Mouse (Mus musculus): ENCODE data around the gene Cit. TPM values are rescaled to one million over a fixed set of nuclear protein-coding genes. Genes with fewer than 3 reads are reported as not detected.

Gene Cit
- polyA plus RNA-seq, 1 experiment: 14.1 TPM

DNA sequence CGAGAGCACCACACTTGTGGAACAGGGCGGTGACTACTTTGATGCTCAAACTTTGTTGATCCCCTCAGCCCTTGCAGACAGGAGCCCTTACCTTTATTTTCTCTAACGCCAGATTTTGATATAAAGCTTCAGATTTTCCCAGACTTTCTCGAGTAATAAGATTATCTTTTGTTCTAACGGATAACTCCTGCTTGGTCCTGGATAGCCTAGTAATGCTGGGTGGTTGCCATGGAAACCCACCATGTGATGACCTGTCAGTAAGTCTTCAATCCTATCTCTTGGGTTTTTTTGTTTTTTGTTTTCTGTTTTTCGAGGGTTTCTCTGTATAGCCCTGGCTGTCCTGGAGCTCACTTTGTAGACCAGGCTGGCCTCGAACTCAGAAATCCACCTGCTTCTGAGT lies 197.2 kb downstream of the Cit start:
- Histone ChIP-seq H3K36me3 (ENCODE audit: control insufficient read depth, insufficient read depth, low read length) (no peaks in the 10 kb centered on the region), H3K27ac (ENCODE audit: control insufficient read depth, insufficient read depth, low read length) (no peak overlapping the region), H3K4me3 (ENCODE audit: control insufficient read depth, insufficient read depth, low read length) (no peak overlapping the region), H3K4me1 (replicated peaks; ENCODE audit: control insufficient read depth, insufficient read depth, low read length) (0 out of 2 replicates have a peak, but pooled peaks cover 4% of the 10 kb centered on the region), H3K27me3 (ENCODE audit: control insufficient read depth, insufficient read depth, low read length) (no peaks in the 10 kb centered on the region)
- TF ChIP-seq CTCF (IDR thresholded peaks at IDR 0.05; ENCODE audit: borderline replicate concordance, control insufficient read depth, extremely low read depth, insufficient read depth, low read length, poor library complexity): no peak
- TF ChIP-seq POLR2A (IDR thresholded peaks at IDR 0.05; ENCODE audit: control insufficient read depth, extremely low read depth, insufficient read depth, low read length, poor library complexity): no peak
- 91% methylated on average over 7 of the region's 7 CpGs for WGBS
- DNase-seq: no peak

GRCm38 (mm10) chr5:116045581-116045980 lies 200.5 kb downstream of the Cit start:
- no peak overlapping the region for H3K27ac ChIP-seq (ENCODE audit: control insufficient read depth, insufficient read depth, low read length)
- H3K36me3 ChIP-seq (ENCODE audit: control insufficient read depth, insufficient read depth, low read length): no peaks in the 10 kb centered on the region
- DNase-seq: no peak
- H3K4me3 ChIP-seq (ENCODE audit: control insufficient read depth, insufficient read depth, low read length): no peak overlapping the region
- WGBS: 90% methylated on average over 8 of the region's 8 CpGs
- H3K27me3 ChIP-seq (ENCODE audit: control insufficient read depth, insufficient read depth, low read length): no peaks in the 10 kb centered on the region
- TF ChIP-seq POLR2A (IDR thresholded peaks at IDR 0.05; ENCODE audit: control insufficient read depth, extremely low read depth, insufficient read depth, low read length, poor library complexity): no peak
- TF ChIP-seq CTCF (IDR thresholded peaks at IDR 0.05; ENCODE audit: borderline replicate concordance, control insufficient read depth, extremely low read depth, insufficient read depth, low read length, poor library complexity): no peak
- H3K4me1 ChIP-seq (replicated peaks; ENCODE audit: control insufficient read depth, insufficient read depth, low read length): no peaks in the 10 kb centered on the region

DNA sequence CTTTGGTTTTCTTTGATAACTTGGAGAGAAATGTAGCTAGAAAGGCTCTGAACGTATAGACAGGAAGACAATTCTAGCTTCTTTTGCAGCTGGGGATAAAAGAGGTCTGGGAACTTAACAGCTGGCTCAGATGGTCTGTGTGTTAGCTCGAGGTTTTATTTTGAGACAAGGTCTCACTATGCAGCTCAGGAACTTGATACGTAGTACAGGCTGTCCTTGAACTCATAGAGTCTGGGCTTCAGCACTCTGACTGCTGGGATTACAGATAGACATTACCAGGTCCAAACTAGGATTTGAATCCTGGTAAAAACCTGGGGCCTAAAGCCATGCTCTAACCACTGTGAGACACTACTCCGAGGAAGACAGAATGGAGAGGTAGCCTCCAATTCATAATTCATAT lies 201.2 kb downstream of the Cit start:
- H3K27me3 ChIP-seq (ENCODE audit: control insufficient read depth, insufficient read depth, low read length): no peaks in the 10 kb centered on the region
- WGBS: 59% methylated on average over 4 of the region's 4 CpGs
- DNase-seq: no peak
- H3K36me3 ChIP-seq (ENCODE audit: control insufficient read depth, insufficient read depth, low read length): no peaks in the 10 kb centered on the region
- H3K27ac ChIP-seq (ENCODE audit: control insufficient read depth, insufficient read depth, low read length): no peak overlapping the region
- H3K4me1 ChIP-seq (replicated peaks; ENCODE audit: control insufficient read depth, insufficient read depth, low read length): no peaks in the 10 kb centered on the region
- H3K4me3 ChIP-seq (ENCODE audit: control insufficient read depth, insufficient read depth, low read length): no peak overlapping the region
- no peak for TF ChIP-seq CTCF (IDR thresholded peaks at IDR 0.05; ENCODE audit: borderline replicate concordance, control insufficient read depth, extremely low read depth, insufficient read depth, low read length, poor library complexity)
- no peak for TF ChIP-seq POLR2A (IDR thresholded peaks at IDR 0.05; ENCODE audit: control insufficient read depth, extremely low read depth, insufficient read depth, low read length, poor library complexity)

DNA sequence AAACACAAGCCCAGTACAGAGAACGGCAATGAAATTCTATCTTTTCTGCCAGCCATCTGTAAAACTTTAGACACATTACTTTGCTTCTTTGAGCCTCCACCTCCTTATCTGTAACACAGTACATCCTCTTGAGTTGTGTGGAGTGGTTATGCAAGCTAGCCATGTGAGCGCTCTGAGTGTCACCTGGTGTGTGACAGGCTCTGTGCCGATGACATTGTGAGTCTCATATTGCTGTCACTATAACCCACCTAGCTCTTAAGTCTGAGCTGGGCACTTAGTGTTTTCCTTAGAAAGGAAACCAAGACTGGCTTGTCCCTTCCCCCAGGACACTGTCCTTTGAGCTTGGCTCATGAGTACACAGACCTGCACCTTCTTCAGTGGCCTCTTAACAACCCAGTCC lies 203.2 kb downstream of the Cit start:
- 97% methylated on average over 3 of the region's 3 CpGs for WGBS
- H3K27me3 ChIP-seq (ENCODE audit: control insufficient read depth, insufficient read depth, low read length): no peaks in the 10 kb centered on the region
- no peak overlapping the region for H3K27ac ChIP-seq (ENCODE audit: control insufficient read depth, insufficient read depth, low read length)
- TF ChIP-seq CTCF (IDR thresholded peaks at IDR 0.05; ENCODE audit: borderline replicate concordance, control insufficient read depth, extremely low read depth, insufficient read depth, low read length, poor library complexity) (no peak), POLR2A (IDR thresholded peaks at IDR 0.05; ENCODE audit: control insufficient read depth, extremely low read depth, insufficient read depth, low read length, poor library complexity) (no peak)
- H3K4me3 ChIP-seq (ENCODE audit: control insufficient read depth, insufficient read depth, low read length): no peak overlapping the region
- no peaks in the 10 kb centered on the region for H3K4me1 ChIP-seq (replicated peaks; ENCODE audit: control insufficient read depth, insufficient read depth, low read length)
- no peaks in the 10 kb centered on the region for H3K36me3 ChIP-seq (ENCODE audit: control insufficient read depth, insufficient read depth, low read length)
- no peak for DNase-seq

DNA sequence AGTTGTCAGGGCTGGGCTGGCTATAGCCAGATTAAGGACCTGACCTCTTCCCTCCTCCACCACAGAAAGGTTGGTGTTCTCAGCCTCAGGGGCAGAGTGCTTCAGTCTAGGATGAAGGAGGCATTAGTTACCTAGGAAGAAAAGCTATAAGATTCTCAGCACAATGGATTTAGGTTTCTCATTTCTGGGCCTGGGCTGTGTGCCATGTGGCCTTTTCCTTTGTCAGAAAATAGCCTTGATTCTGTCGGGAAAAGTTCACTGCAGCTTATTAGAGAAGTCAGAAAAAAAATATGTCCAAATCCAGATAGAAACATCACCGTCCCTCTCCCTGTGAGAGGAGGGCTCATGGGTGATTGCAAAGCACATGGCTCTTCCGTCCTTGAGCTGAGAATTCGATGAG lies 204.7 kb downstream of the Cit start:
- Histone ChIP-seq H3K27ac (ENCODE audit: control insufficient read depth, insufficient read depth, low read length) (no peak overlapping the region), H3K27me3 (ENCODE audit: control insufficient read depth, insufficient read depth, low read length) (no peaks in the 10 kb centered on the region), H3K36me3 (ENCODE audit: control insufficient read depth, insufficient read depth, low read length) (no peaks in the 10 kb centered on the region), H3K4me1 (replicated peaks; ENCODE audit: control insufficient read depth, insufficient read depth, low read length) (no peaks in the 10 kb centered on the region), H3K4me3 (ENCODE audit: control insufficient read depth, insufficient read depth, low read length) (no peak overlapping the region)
- DNase-seq: no peak
- WGBS: 80% methylated on average over 4 of the region's 4 CpGs
- TF ChIP-seq CTCF (IDR thresholded peaks at IDR 0.05; ENCODE audit: borderline replicate concordance, control insufficient read depth, extremely low read depth, insufficient read depth, low read length, poor library complexity) (no peak), POLR2A (IDR thresholded peaks at IDR 0.05; ENCODE audit: control insufficient read depth, extremely low read depth, insufficient read depth, low read length, poor library complexity) (no peak)

DNA sequence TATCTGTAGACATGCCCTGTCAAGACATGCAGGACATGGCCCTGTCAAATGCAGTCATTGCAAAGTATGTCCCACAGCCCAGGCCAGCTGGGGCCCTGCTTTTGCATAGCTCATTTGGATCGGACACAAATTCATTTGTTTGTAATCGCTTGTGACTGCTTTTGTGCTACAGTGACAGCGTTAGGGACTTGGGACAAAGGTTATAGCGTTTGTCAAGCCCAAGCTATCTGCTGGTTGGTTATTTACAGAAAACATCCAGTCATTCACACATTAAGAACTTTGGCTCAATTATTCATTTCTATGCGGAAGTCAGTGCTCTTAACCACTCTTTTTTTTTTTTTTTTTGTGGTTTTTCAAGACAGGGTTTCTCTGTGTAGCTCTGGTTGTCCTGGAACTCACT lies 207.1 kb downstream of the Cit start:
- no peak for DNase-seq
- Histone ChIP-seq H3K27ac (ENCODE audit: control insufficient read depth, insufficient read depth, low read length) (no peak overlapping the region), H3K4me3 (ENCODE audit: control insufficient read depth, insufficient read depth, low read length) (no peak overlapping the region), H3K36me3 (ENCODE audit: control insufficient read depth, insufficient read depth, low read length) (no peaks in the 10 kb centered on the region), H3K27me3 (ENCODE audit: control insufficient read depth, insufficient read depth, low read length) (no peaks in the 10 kb centered on the region), H3K4me1 (replicated peaks; ENCODE audit: control insufficient read depth, insufficient read depth, low read length) (no peaks in the 10 kb centered on the region)
- 55% methylated on average over 5 of the region's 5 CpGs for whole genome bisulfite sequencing
- TF ChIP-seq POLR2A (IDR thresholded peaks at IDR 0.05; ENCODE audit: control insufficient read depth, extremely low read depth, insufficient read depth, low read length, poor library complexity) (no peak), CTCF (IDR thresholded peaks at IDR 0.05; ENCODE audit: borderline replicate concordance, control insufficient read depth, extremely low read depth, insufficient read depth, low read length, poor library complexity) (no peak)

DNA sequence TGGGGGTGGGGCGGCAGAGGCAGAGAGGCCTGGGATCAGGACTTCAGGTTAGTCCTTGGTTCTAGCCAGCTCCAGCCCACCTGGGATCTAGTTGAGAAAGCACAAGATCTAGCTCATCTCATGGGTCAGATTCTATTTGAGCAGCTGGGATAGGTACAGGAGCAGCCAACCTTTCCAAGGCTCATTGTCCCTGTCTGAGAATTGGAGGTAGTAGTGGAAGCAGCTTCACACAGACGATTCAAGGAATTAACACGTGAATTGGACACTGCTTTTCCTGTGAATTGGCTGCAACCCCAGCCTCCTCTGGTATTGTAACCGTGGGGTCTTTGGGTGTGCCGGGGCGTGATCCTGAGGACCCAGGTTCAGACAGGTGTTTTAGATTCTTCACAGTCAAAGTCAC lies 207.7 kb downstream of the Cit start:
- 87% methylated on average over 6 of the region's 6 CpGs for WGBS
- Histone ChIP-seq H3K27me3 (ENCODE audit: control insufficient read depth, insufficient read depth, low read length) (no peaks in the 10 kb centered on the region), H3K27ac (ENCODE audit: control insufficient read depth, insufficient read depth, low read length) (no peak overlapping the region), H3K4me1 (replicated peaks; ENCODE audit: control insufficient read depth, insufficient read depth, low read length) (no peaks in the 10 kb centered on the region), H3K4me3 (ENCODE audit: control insufficient read depth, insufficient read depth, low read length) (no peak overlapping the region), H3K36me3 (ENCODE audit: control insufficient read depth, insufficient read depth, low read length) (no peaks in the 10 kb centered on the region)
- DNase-seq: no peak
- TF ChIP-seq POLR2A (IDR thresholded peaks at IDR 0.05; ENCODE audit: control insufficient read depth, extremely low read depth, insufficient read depth, low read length, poor library complexity) (no peak), CTCF (IDR thresholded peaks at IDR 0.05; ENCODE audit: borderline replicate concordance, control insufficient read depth, extremely low read depth, insufficient read depth, low read length, poor library complexity) (no peak)

Other genes starting within 250 kb of the Cit start
- gene Rab35, start 213.4 kb upstream of the Cit start, polyA plus RNA-seq (2012; rRNA removed): 129 and 130 TPM in 2 replicates
- 143 and 152 TPM in 2 replicates for gene Bicdl1, start 113.7 kb upstream of the Cit start, polyA plus RNA-seq (2012; rRNA removed)
- gene Prkab1, start 179.2 kb downstream of the Cit start, polyA plus RNA-seq (2012; rRNA removed): 102 and 109 TPM in 2 replicates
- gene Tmem233, start 238.0 kb downstream of the Cit start, polyA plus RNA-seq (2012; rRNA removed): 0.05 TPM in 1 of 2 replicates, not detected in the other